Mouse (Mus musculus) liver, postnatal 0 days (tissue): ENCODE data around the gene Pde9a. TPM values are rescaled to one million over a fixed set of nuclear protein-coding genes. Genes with fewer than 3 reads are reported as not detected.

ENCODE experiments used
- ATAC-seq: fragments of 200-750 bp; cut with Nextera tagmentation; 2 replicates; pipeline ENCODE4 v1.8.0; 2017; ENCODE audit warnings: mild to moderate bottlenecking, moderate library complexity
- DNase-seq: peaks from one replicate; pipeline ENCODE4 v3.0.0-alpha.2; 2016
- H3K27ac ChIP-seq: fragments of 300-500 bp; sonication (generic); 2 replicates; pipeline ENCODE4 v1.5.1; 2014; ENCODE audit warnings: antibody characterized with exemption, moderate library complexity, mild to moderate bottlenecking, low read depth
- H3K27me3 ChIP-seq: fragments of 300-500 bp; sonication (generic); 2 replicates; pipeline ENCODE4 v1.6.1; 2014; ENCODE audit warnings: low read length, control low read depth, mixed read lengths; ENCODE audit not compliant: insufficient read depth
- H3K36me3 ChIP-seq: fragments of 300-500 bp; sonication (generic); replicated peaks from 2 replicates; pipeline ENCODE4 v1.6.1; 2014; ENCODE audit warnings: mild to moderate bottlenecking, control low read depth, low read length, moderate library complexity, mixed read lengths; ENCODE audit not compliant: insufficient read depth
- H3K4me1 ChIP-seq: fragments of 300-500 bp; sonication (generic); 2 replicates; pipeline ENCODE4 v1.6.1; 2014; ENCODE audit warnings: antibody characterized with exemption, mild to moderate bottlenecking, control low read depth; ENCODE audit not compliant: insufficient read depth
- H3K4me2 ChIP-seq: fragments of 300-500 bp; sonication (generic); 2 replicates; pipeline ENCODE4 v1.6.1; 2014; ENCODE audit warnings: low read depth, mild to moderate bottlenecking, low read length, moderate library complexity, mixed read lengths
- H3K4me3 ChIP-seq: fragments of 300-500 bp; sonication (generic); 2 replicates; pipeline ENCODE4 v1.5.1; 2014; ENCODE audit warnings: low read depth, low read length
- H3K9ac ChIP-seq: fragments of 300-500 bp; sonication (generic); replicated peaks from 2 replicates; pipeline ENCODE4 v1.6.1; 2014; ENCODE audit warnings: mild to moderate bottlenecking, moderate library complexity
- H3K9me3 ChIP-seq: fragments of 300-500 bp; sonication (generic); 2 replicates; pipeline ENCODE4 v1.6.1; 2016; ENCODE audit warnings: mild to moderate bottlenecking, control low read depth, low read length, mixed read lengths
- CTCF ChIP-seq: sonication (generic); IDR thresholded peaks from 2 replicates; pipeline ENCODE4 v1.5.1; 2016; ENCODE audit warnings: antibody characterized with exemption, low read depth
- EP300 ChIP-seq: IDR thresholded peaks from 2 replicates; pipeline ENCODE4 v1.6.1; 2016; ENCODE audit warnings: antibody characterized with exemption, low read depth, mild to moderate bottlenecking
- WGBS: fragments of 180-500 bp; shearing (Covaris S2); extraction: QIAGEN DNeasy Blood & Tissue Kit; methylation state at CpG from one replicate; pipeline ENCODE4 v1.1.7; 2014; ENCODE audit not compliant: insufficient replicate concordance; 5-methylcytosine and 5-hydroxymethylcytosine counted together
- polyA plus RNA-seq: library from polyadenylated mRNA; unstranded; fragments of >200 nt; fragmentation: Nextera tagmentation; extraction: Ambion mirVana; gene quantifications from 2 replicates; pipeline ENCODE4 v1.2.1, GENCODE M21; 2015

Gene Pde9a
- polyA plus RNA-seq, 1 experiment from 2014 or later = 7.6 TPM

- Histone ChIP-seq H3K27ac (no peak overlapping the region), H3K27me3 (no peaks in the 10 kb centered on the region), H3K9me3 (no peaks in the 10 kb centered on the region), H3K4me3 (no peak overlapping the region), H3K9ac (no peak overlapping the region), H3K4me1 (0 out of 2 replicates have a peak, but pooled peaks cover 4% of the 10 kb centered on the region), H3K36me3 (no peaks in the 10 kb centered on the region), H3K4me2 (no peak overlapping the region)
- 10% methylated on average over 2 of the region's 2 CpGs for WGBS
- no peak for ATAC-seq
- no peak for TF ChIP-seq CTCF
- TF ChIP-seq EP300 = no peak
- no peak for DNase-seq
These were observed 37.0 kb downstream of the Pde9a start for GRCm38 (mm10) chr17:31423020-31423419.

DNA sequence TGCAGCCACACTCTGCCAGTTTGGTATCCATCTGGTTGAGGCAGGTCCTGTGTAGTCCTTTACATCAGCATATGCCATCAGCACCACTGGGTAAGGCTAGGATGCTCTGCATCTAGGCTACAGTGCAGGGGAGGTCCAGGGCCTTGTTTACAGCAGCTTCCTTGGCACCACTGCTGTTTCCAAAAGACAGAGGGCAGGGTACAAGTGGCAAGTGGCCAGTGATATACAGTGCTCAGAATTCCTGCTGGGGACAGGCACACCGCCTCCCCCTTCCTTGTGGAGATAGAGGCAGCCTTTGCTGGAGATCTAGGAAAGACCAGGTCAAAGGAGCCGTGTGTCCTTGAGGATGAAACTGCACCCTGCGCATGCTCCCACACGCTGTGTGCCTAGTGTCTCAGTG, 38.3 kb downstream of the Pde9a start:
- H3K27ac ChIP-seq = no peak overlapping the region
- H3K36me3 ChIP-seq = no peaks in the 10 kb centered on the region
- H3K9ac ChIP-seq = no peak overlapping the region
- TF ChIP-seq EP300 = no peak
- TF ChIP-seq CTCF = no peak
- ATAC-seq (no peak), DNase-seq (no peak)
- 0 out of 2 replicates have a peak, but pooled peaks cover 4% of the 10 kb centered on the region for H3K4me1 ChIP-seq
- WGBS = 75% methylated on average over 4 of the region's 4 CpGs
- H3K4me2 ChIP-seq = no peak overlapping the region
- H3K27me3 ChIP-seq = no peaks in the 10 kb centered on the region
- H3K9me3 ChIP-seq = no peaks in the 10 kb centered on the region
- no peak overlapping the region for H3K4me3 ChIP-seq

GRCm38 (mm10) chr17:31424798-31425197, 38.8 kb downstream of the Pde9a start:
- no peak overlapping the region for H3K4me2 ChIP-seq
- H3K9me3 ChIP-seq = no peaks in the 10 kb centered on the region
- TF ChIP-seq CTCF (no peak), EP300 (no peak)
- no peak for DNase-seq
- no peak overlapping the region for H3K9ac ChIP-seq
- H3K27me3 ChIP-seq = no peaks in the 10 kb centered on the region
- no peak for ATAC-seq
- H3K27ac ChIP-seq = no peak overlapping the region
- no peak overlapping the region for H3K4me3 ChIP-seq
- 41% methylated on average over 8 of the region's 8 CpGs for WGBS
- H3K36me3 ChIP-seq = no peaks in the 10 kb centered on the region
- 0 out of 2 replicates have a peak, but pooled peaks cover 4% of the 10 kb centered on the region for H3K4me1 ChIP-seq

- H3K27ac ChIP-seq = no peak overlapping the region
These were observed 40.1 kb downstream of the Pde9a start for GRCm38 (mm10) chr17:31425827-31426698.

DNA sequence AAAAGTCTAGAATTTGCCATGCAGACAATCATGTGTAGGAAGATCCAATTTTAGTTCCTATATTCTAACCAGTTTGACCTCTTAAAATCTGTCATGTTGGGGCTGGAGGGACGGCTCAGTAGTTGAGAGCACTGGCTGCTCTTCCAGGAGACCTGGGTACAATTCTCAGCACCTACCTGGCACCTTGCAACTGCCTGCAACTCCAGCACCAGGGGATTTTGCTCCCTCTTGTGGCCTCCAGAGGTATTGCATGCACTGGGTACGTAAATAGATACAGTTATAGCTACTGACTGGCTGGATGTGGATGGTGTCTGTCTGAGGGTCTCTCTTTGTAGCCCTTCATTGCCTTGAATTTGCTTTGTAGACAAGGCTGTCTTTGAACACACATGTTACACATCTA, 43.4 kb downstream of the Pde9a start:
- WGBS = 78% methylated on average over 2 of the region's 2 CpGs
- no peak for DNase-seq
- 0 out of 2 replicates have a peak, but pooled peaks cover 2% of the 10 kb centered on the region for H3K4me1 ChIP-seq

More at GRCm38 (mm10) chr17:31425827-31426698, 40.1 kb downstream of the Pde9a start:
- TF ChIP-seq CTCF = no peak
- TF ChIP-seq EP300 = no peak
- H3K9ac ChIP-seq = no peak overlapping the region
- 75% methylated on average over 13 of the region's 13 CpGs for WGBS
- no peaks in the 10 kb centered on the region for H3K36me3 ChIP-seq
- H3K4me3 ChIP-seq = no peak overlapping the region
- ATAC-seq (no peak), DNase-seq (no peak)
- 0 out of 2 replicates have a peak, but pooled peaks cover 4% of the 10 kb centered on the region for H3K4me1 ChIP-seq
- H3K27me3 ChIP-seq = no peaks in the 10 kb centered on the region
- no peaks in the 10 kb centered on the region for H3K9me3 ChIP-seq
- no peak overlapping the region for H3K4me2 ChIP-seq

GRCm38 (mm10) chr17:31432878-31433281, 46.9 kb downstream of the Pde9a start:
- Histone ChIP-seq H3K36me3 (no peaks in the 10 kb centered on the region), H3K9ac (no peak overlapping the region), H3K4me3 (no peak overlapping the region), H3K4me2 (no peak overlapping the region), H3K27ac (no peak overlapping the region), H3K4me1 (no peaks in the 10 kb centered on the region), H3K9me3 (no peaks in the 10 kb centered on the region), H3K27me3 (0 out of 2 replicates have a peak, but pooled peaks cover 2% of the 10 kb centered on the region)
- TF ChIP-seq CTCF = no peak
- TF ChIP-seq EP300 = no peak
- no peak for ATAC-seq
- no peak for DNase-seq
- WGBS = 47% methylated on average over 5 of the region's 5 CpGs

More for the DNA sequence above, 43.4 kb downstream of the Pde9a start:
- Histone ChIP-seq H3K9ac (no peak overlapping the region), H3K4me2 (no peak overlapping the region), H3K4me3 (no peak overlapping the region), H3K9me3 (no peaks in the 10 kb centered on the region), H3K27ac (no peak overlapping the region), H3K27me3 (0 out of 2 replicates have a peak, but pooled peaks cover 2% of the 10 kb centered on the region), H3K36me3 (no peaks in the 10 kb centered on the region)
- ATAC-seq = no peak
- TF ChIP-seq EP300 (no peak), CTCF (peak; percentile 76)
